Mouse (Mus musculus) midbrain, embryonic 13.5 days (tissue): ENCODE measurements around the gene Rgs9. TPM values are rescaled to one million over a fixed set of nuclear protein-coding genes. Genes with fewer than 3 reads are reported as not detected.
A peak's percentile ranks its signal among the peaks of the same experiment; 100 is the strongest.

Experiments used
- ATAC-seq: fragments of 200-750 bp; cut with Nextera tagmentation; 2 replicates; pipeline ENCODE4 v1.8.0; 2017; ENCODE audit warnings: mild to moderate bottlenecking, moderate TSS enrichment, moderate library complexity
- H3K27ac ChIP-seq: fragments of 300-500 bp; sonication (generic); 2 replicates; pipeline ENCODE4 v1.5.1; 2015; ENCODE audit warnings: inconsistent platforms, mild to moderate bottlenecking, moderate library complexity
- H3K27me3 ChIP-seq: fragments of 300-500 bp; sonication (generic); 2 replicates; pipeline ENCODE4 v1.6.1; 2015; ENCODE audit warnings: mild to moderate bottlenecking, inconsistent platforms
- H3K36me3 ChIP-seq: fragments of 300-500 bp; sonication (generic); 2 replicates; pipeline ENCODE4 v1.6.1; 2015; ENCODE audit warnings: mild to moderate bottlenecking, inconsistent platforms
- H3K4me1 ChIP-seq: fragments of 300-500 bp; sonication (generic); replicated peaks from 2 replicates; pipeline ENCODE4 v1.6.1; 2015; ENCODE audit warnings: inconsistent platforms
- H3K4me2 ChIP-seq: fragments of 300-500 bp; sonication (generic); replicated peaks from 2 replicates; pipeline ENCODE4 v1.6.1; 2015; ENCODE audit warnings: moderate library complexity, mild to moderate bottlenecking, inconsistent platforms
- H3K4me3 ChIP-seq: fragments of 300-500 bp; sonication (generic); replicated peaks from 2 replicates; pipeline ENCODE4 v1.5.1; 2015; ENCODE audit warnings: mild to moderate bottlenecking, inconsistent platforms
- H3K9ac ChIP-seq: fragments of 300-500 bp; sonication (generic); replicated peaks from 2 replicates; pipeline ENCODE4 v1.6.1; 2015; ENCODE audit warnings: mild to moderate bottlenecking, inconsistent platforms
- H3K9me3 ChIP-seq: fragments of 300-500 bp; sonication (generic); 2 replicates; pipeline ENCODE4 v1.6.1; 2016; ENCODE audit warnings: mild to moderate bottlenecking, inconsistent platforms
- WGBS: fragments of 180-500 bp; shearing (Covaris S2); methylation state at CpG from one replicate; pipeline ENCODE4 v1.1.7; 2015; 5-methylcytosine and 5-hydroxymethylcytosine counted together
- polyA plus RNA-seq: library from polyadenylated mRNA; unstranded; fragments of >200 nt; fragmentation: Nextera tagmentation; extraction: Ambion mirVana; gene quantifications from 2 replicates; pipeline ENCODE4 v1.2.1, GENCODE M21; 2015

Gene Rgs9
- polyA plus RNA-seq, 1 experiment from 2014 or later: 7.3 TPM

- Histone ChIP-seq H3K27ac (no peak overlapping the region), H3K4me1 (peaks cover 4% of the 10 kb centered on the region; the same call in 1 of the 2 replicates), H3K9me3 (no peaks in the 10 kb centered on the region), H3K4me2 (no peak overlapping the region), H3K9ac (no peak overlapping the region), H3K4me3 (no peak overlapping the region), H3K27me3 (no peaks in the 10 kb centered on the region), H3K36me3 (0 out of 2 replicates have a peak, but pooled peaks cover 2% of the 10 kb centered on the region)
- 83% methylated on average over 6 of the region's 6 CpGs for WGBS
- no peak for ATAC-seq
These were observed 65.1 kb downstream of the Rgs9 start for GRCm38 (mm10) chr11:109232811-109233210.

- 87% methylated on average over 12 of the region's 12 CpGs for WGBS
- no peak overlapping the region for H3K9ac ChIP-seq
- H3K4me2 ChIP-seq: no peak overlapping the region
- no peak overlapping the region for H3K4me3 ChIP-seq
- H3K27ac ChIP-seq: no peak overlapping the region
- no peaks in the 10 kb centered on the region for H3K9me3 ChIP-seq
- H3K27me3 ChIP-seq: no peaks in the 10 kb centered on the region
- ATAC-seq: no peak
- H3K36me3 ChIP-seq: no peaks in the 10 kb centered on the region
- no peaks in the 10 kb centered on the region for H3K4me1 ChIP-seq
These were observed 70.8 kb downstream of the Rgs9 start for GRCm38 (mm10) chr11:109227139-109227538.

DNA sequence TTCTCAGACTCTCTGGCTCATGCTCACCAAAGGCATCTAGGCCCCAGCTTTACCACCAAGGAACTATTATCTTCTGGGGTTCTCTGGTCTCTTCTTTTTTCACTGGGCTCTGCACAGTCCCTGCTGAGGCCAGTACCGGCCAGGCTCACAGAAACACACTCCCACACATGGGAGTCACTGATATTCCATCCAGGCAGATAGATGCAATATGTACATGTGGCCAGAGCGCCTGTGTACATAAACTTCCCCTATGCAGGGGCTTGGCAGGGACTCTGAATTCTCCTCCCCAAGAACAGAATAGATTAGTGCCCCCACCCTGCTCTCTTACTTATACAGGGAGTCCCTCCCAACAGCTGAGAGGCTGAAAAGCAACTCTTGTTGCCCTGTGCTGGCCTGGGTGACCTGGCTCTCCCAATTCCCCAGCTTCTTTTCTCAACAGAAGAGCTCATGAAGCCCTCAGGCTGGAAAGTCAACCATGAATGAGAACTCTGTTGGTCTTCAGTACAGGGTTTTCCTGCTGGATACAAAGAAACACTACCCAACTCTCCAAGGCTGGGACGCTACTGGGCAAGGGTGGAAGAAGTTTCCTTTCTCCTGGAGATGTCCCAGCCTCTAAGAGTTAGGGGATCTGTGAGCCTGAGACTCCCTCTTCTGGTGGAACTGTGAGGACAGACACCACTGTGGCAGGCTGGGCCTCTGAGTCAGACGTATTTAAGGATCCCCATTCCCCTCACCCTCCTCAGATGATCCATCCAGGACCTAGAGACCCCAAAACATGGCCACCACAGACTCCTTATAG lies 76.5 kb downstream of the Rgs9 start:
- H3K4me1 ChIP-seq: peaks cover 24% of the 10 kb centered on the region
- H3K36me3 ChIP-seq: no peaks in the 10 kb centered on the region
- H3K9me3 ChIP-seq: no peaks in the 10 kb centered on the region
- 40% methylated on average over 4 of the region's 4 CpGs for WGBS
- no peak overlapping the region for H3K4me3 ChIP-seq
- no peak overlapping the region for H3K9ac ChIP-seq
- H3K27me3 ChIP-seq: 0 out of 2 replicates have a peak, but pooled peaks cover 4% of the 10 kb centered on the region
- H3K4me2 ChIP-seq: no peak overlapping the region
- no peak overlapping the region for H3K27ac ChIP-seq
- no peak for ATAC-seq

DNA sequence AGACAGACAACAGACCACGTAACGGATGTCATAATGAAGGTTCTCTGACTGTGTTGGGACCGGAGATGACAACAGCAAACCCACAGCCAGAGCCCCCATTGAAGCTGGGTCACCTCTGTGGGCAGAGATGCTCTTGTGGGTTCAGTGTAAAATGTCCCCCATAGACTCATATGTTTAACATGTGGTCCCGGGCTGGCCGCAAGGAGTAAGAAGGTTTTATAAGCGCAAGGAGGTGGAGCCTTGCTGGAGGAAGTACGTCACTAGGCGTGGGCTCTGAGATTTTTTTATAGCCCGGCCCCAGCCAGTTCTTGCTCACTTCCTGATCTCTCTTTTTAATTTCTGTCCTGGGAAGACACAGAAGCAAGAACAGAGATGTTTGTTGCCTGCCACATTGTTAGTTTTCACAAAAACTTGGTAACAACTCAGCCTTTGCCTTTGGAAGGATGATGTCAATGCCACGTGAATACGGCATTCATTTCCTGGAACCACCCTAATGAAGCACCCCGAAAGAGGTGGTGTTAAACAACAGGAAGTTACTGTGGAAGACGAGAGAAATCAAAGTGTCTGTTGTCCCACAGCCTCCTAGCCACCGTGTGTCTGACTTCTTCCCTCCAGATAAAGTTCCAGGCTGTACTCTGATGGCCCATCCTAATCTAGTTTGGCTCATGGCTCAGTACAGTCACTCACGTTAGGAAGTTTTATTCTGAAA lies 79.1 kb downstream of the Rgs9 start:
- Histone ChIP-seq H3K27ac (peak overlapping the region; percentile 80), H3K36me3 (no peaks in the 10 kb centered on the region), H3K4me2 (peak overlapping the region; percentile 14; the same call in 1 of the 2 replicates), H3K27me3 (0 out of 2 replicates have a peak, but pooled peaks cover 4% of the 10 kb centered on the region), H3K9ac (no peak overlapping the region), H3K4me3 (no peak overlapping the region), H3K4me1 (peaks cover 24% of the 10 kb centered on the region), H3K9me3 (no peaks in the 10 kb centered on the region)
- 77% methylated on average over 15 of the region's 15 CpGs for WGBS
- ATAC-seq: peak; percentile 50; the same call in 1 of the 2 replicates

- Histone ChIP-seq H3K36me3 (no peaks in the 10 kb centered on the region), H3K4me2 (peak overlapping the region; percentile 14), H3K27me3 (0 out of 2 replicates have a peak, but pooled peaks cover 4% of the 10 kb centered on the region), H3K4me1 (peaks cover 24% of the 10 kb centered on the region), H3K4me3 (no peak overlapping the region), H3K9ac (0 out of 2 replicates have a peak overlapping the region, but pooled peaks have one; percentile 19), H3K9me3 (no peaks in the 10 kb centered on the region), H3K27ac (peak overlapping the region; percentile 80)
- WGBS: 26% methylated on average over 12 of the region's 12 CpGs
- peak; percentile 89 for ATAC-seq
These were observed 79.9 kb downstream of the Rgs9 start for GRCm38 (mm10) chr11:109217827-109218536.

DNA sequence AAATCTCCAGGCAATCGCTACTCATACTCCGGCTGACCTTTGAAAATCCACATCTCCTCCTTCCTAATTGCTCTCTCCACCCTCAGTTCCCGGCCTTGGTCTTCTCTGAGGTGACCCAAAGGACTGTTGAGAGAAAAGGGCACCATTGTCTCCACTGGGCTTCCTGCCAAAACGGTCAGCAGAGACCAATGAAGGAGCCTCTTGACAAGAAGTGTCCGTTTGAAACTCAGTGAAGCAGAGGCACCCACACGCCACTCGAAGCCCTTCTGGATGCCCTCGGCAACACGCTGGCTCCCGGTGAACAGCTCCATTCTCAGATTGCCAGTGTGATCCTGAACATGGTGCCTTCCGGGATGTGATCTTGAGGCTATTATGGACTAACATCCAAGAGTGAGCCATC lies 87.2 kb downstream of the Rgs9 start:
- Histone ChIP-seq H3K36me3 (no peaks in the 10 kb centered on the region), H3K27me3 (peaks cover 8% of the 10 kb centered on the region), H3K4me3 (no peak overlapping the region), H3K4me1 (peaks cover 27% of the 10 kb centered on the region), H3K4me2 (peak overlapping the region; percentile 7; the same call in 1 of the 2 replicates), H3K9me3 (no peaks in the 10 kb centered on the region), H3K27ac (peak overlapping the region; percentile 45; the same call in 1 of the 2 replicates), H3K9ac (no peak overlapping the region)
- WGBS: 12% methylated on average over 11 of the region's 11 CpGs
- peak; percentile 62; the same call in 1 of the 2 replicates for ATAC-seq

DNA sequence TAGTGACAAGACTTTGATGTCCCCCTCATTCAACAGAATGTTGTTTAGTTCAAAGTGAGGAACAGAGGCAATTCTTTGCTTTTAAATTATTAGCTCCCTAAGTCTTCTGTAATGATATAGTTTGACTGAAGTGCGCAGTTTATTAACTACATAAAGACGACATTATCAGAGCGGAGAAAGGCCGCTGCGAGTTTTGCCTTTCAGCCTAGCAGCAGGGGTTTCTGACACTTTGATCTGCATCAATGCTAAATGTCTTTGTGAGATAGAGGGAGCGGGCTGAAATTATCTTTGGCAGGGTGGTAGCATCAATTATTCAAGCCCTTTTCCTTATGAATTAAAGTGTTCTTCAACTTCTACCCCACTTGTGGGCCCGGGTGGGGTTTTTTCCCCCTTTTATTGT lies 87.6 kb downstream of the Rgs9 start:
- Histone ChIP-seq H3K4me2 (0 out of 2 replicates have a peak overlapping the region, but pooled peaks have one; percentile 7), H3K4me3 (no peak overlapping the region), H3K27ac (peak overlapping the region; percentile 45; the same call in 1 of the 2 replicates), H3K4me1 (peaks cover 31% of the 10 kb centered on the region), H3K9me3 (no peaks in the 10 kb centered on the region), H3K9ac (no peak overlapping the region), H3K27me3 (peaks cover 8% of the 10 kb centered on the region), H3K36me3 (no peaks in the 10 kb centered on the region)
- no peak for ATAC-seq
- 12% methylated on average over 7 of the region's 7 CpGs for WGBS

GRCm38 (mm10) chr11:109206732-109207131 lies 91.2 kb downstream of the Rgs9 start:
- Histone ChIP-seq H3K27ac (no peak overlapping the region), H3K4me1 (peaks cover 31% of the 10 kb centered on the region), H3K4me3 (no peak overlapping the region), H3K27me3 (peaks cover 8% of the 10 kb centered on the region), H3K36me3 (no peaks in the 10 kb centered on the region), H3K9ac (no peak overlapping the region), H3K9me3 (no peaks in the 10 kb centered on the region), H3K4me2 (no peak overlapping the region)
- ATAC-seq: no peak
- 12% methylated on average over 13 of the region's 13 CpGs for WGBS

GRCm38 (mm10) chr11:109206028-109206427 lies 91.9 kb downstream of the Rgs9 start:
- Histone ChIP-seq H3K4me1 (peaks cover 27% of the 10 kb centered on the region), H3K4me2 (no peak overlapping the region), H3K27ac (no peak overlapping the region), H3K36me3 (no peaks in the 10 kb centered on the region), H3K9me3 (no peaks in the 10 kb centered on the region), H3K9ac (no peak overlapping the region), H3K27me3 (peaks cover 11% of the 10 kb centered on the region), H3K4me3 (no peak overlapping the region)
- WGBS: 81% methylated on average over 1 of the region's 1 CpGs
- ATAC-seq: no peak

- no peaks in the 10 kb centered on the region for H3K36me3 ChIP-seq
- H3K4me3 ChIP-seq: no peak overlapping the region
- 19% methylated on average over 8 of the region's 8 CpGs for WGBS
- H3K9me3 ChIP-seq: 0 out of 2 replicates have a peak, but pooled peaks cover 3% of the 10 kb centered on the region
- no peak overlapping the region for H3K4me2 ChIP-seq
- H3K4me1 ChIP-seq: peaks cover 17% of the 10 kb centered on the region
- peaks cover 3% of the 10 kb centered on the region; the same call in 1 of the 2 replicates for H3K27me3 ChIP-seq
- peak; percentile 92 for ATAC-seq
- peak overlapping the region; percentile 47 for H3K27ac ChIP-seq
- H3K9ac ChIP-seq: no peak overlapping the region
These were observed 98.2 kb downstream of the Rgs9 start for GRCm38 (mm10) chr11:109199612-109200293.
